Mouse (Mus musculus) thymus, adult 2 months (tissue): ENCODE data around the gene 4930512M02Rik. TPM values are rescaled to one million over a fixed set of nuclear protein-coding genes. Genes with fewer than 3 reads are reported as not detected.
"Not testable (repeated sequence)": the region's sequence is repeated elsewhere in the genome, so short reads cannot be mapped to it uniquely, and the experiment has no call there.

Source experiments
- DNase-seq: peaks from one replicate; pipeline ENCODE4 v3.0.0; 2021
- H3K27ac ChIP-seq: fragments of 200-500 bp; 2 replicates; pipeline ENCODE4 v1.5.1; 2012; ENCODE audit warnings: low read length, control low read depth; ENCODE audit not compliant: control insufficient read depth, insufficient read depth
- H3K27me3 ChIP-seq: fragments of 200-500 bp; 2 replicates; pipeline ENCODE4 v1.6.1; 2012; ENCODE audit warnings: mild to moderate bottlenecking, low read length, moderate library complexity, mixed read lengths; ENCODE audit not compliant: control insufficient read depth, insufficient read depth
- H3K36me3 ChIP-seq: fragments of 200-500 bp; 2 replicates; pipeline ENCODE4 v1.6.1; 2012; ENCODE audit warnings: mild to moderate bottlenecking, low read length, moderate library complexity; ENCODE audit not compliant: control insufficient read depth, insufficient read depth
- H3K4me1 ChIP-seq: fragments of 200-500 bp; replicated peaks from 2 replicates; pipeline ENCODE4 v1.6.1; 2012; ENCODE audit warnings: low read length; ENCODE audit not compliant: control insufficient read depth, insufficient read depth
- H3K4me3 ChIP-seq: fragments of 200-500 bp; 2 replicates; pipeline ENCODE4 v1.5.1; 2012; ENCODE audit warnings: mild to moderate bottlenecking, low read length, control low read depth, moderate library complexity; ENCODE audit not compliant: control insufficient read depth, insufficient read depth
- CTCF ChIP-seq: fragments of 200-500 bp; IDR thresholded peaks from 2 replicates; pipeline ENCODE4 v1.5.1; 2012; ENCODE audit warnings: mild to moderate bottlenecking, control low read depth, low read length, moderate library complexity, borderline replicate concordance; ENCODE audit not compliant: control insufficient read depth, poor library complexity, insufficient read depth; ENCODE audit errors: extremely low read depth
- POLR2A ChIP-seq: fragments of 200-500 bp; IDR thresholded peaks from 2 replicates; pipeline ENCODE4 v1.6.1; 2012; ENCODE audit warnings: mild to moderate bottlenecking, low read length, control low read depth, moderate library complexity; ENCODE audit not compliant: control insufficient read depth, poor library complexity, insufficient read depth; ENCODE audit errors: extremely low read depth
- WGBS: fragments of 180-500 bp; shearing (Covaris S2); methylation state at CpG from one replicate; pipeline ENCODE4 v1.1.7; 2018; 5-methylcytosine and 5-hydroxymethylcytosine counted together
- polyA plus RNA-seq: library from polyadenylated mRNA; depleted of rRNA; stranded (reverse); fragments of >200 nt; gene quantifications from 2 replicates; pipeline ENCODE4 v1.2.3, GENCODE M21; 2012; rRNA removed

4930512M02Rik gene
- not detected in 2 replicates for polyA plus RNA-seq

- 99% methylated on average over 3 of the region's 4 CpGs for WGBS
- H3K4me1 ChIP-seq, H3K27ac ChIP-seq, H3K4me3 ChIP-seq, H3K36me3 ChIP-seq, H3K27me3 ChIP-seq, DNase-seq: not testable (repeated sequence)
Observed at GRCm38 (mm10) chr11:11627735-11628134, at the start of gene 4930512M02Rik. Gene 4930512M02Rik, minus strand, starts transcription at chr11:11627835.

- 97% methylated on average over 7 of the region's 7 CpGs for WGBS
- no peaks in the 10 kb centered on the region for H3K27me3 ChIP-seq
- no peak overlapping the region for H3K27ac ChIP-seq
- TF ChIP-seq CTCF (no peak), POLR2A (no peak)
- no peak for DNase-seq
- H3K4me1 ChIP-seq, result peaks cover 15% of the 10 kb centered on the region
- H3K36me3 ChIP-seq, result no peaks in the 10 kb centered on the region
- H3K4me3 ChIP-seq, result no peak overlapping the region
Observed at GRCm38 (mm10) chr11:11677165-11677564, 49.5 kb upstream of the 4930512M02Rik start.

GRCm38 (mm10) chr11:11676068-11676741 is 48.6 kb upstream of the 4930512M02Rik start:
- no peak for TF ChIP-seq CTCF
- TF ChIP-seq POLR2A, result no peak
- H3K4me1 ChIP-seq, result peaks cover 13% of the 10 kb centered on the region
- H3K36me3 ChIP-seq, result no peaks in the 10 kb centered on the region
- no peak for DNase-seq
- no peaks in the 10 kb centered on the region for H3K27me3 ChIP-seq
- 93% methylated on average over 9 of the region's 9 CpGs for WGBS
- no peak overlapping the region for H3K4me3 ChIP-seq
- H3K27ac ChIP-seq, result no peak overlapping the region

GRCm38 (mm10) chr11:11675063-11675462 is 47.4 kb upstream of the 4930512M02Rik start:
- no peak for TF ChIP-seq POLR2A
- Histone ChIP-seq H3K4me1 (peaks cover 12% of the 10 kb centered on the region), H3K27ac (no peak overlapping the region), H3K27me3 (no peaks in the 10 kb centered on the region), H3K4me3 (no peak overlapping the region), H3K36me3 (no peaks in the 10 kb centered on the region)
- DNase-seq, result no peak

- no peak overlapping the region for H3K27ac ChIP-seq
- no peak for TF ChIP-seq CTCF
- no peak for TF ChIP-seq POLR2A
- H3K36me3 ChIP-seq, result no peaks in the 10 kb centered on the region
- no peak overlapping the region for H3K4me3 ChIP-seq
- no peak for DNase-seq
- 97% methylated on average over 4 of the region's 4 CpGs for WGBS
- no peaks in the 10 kb centered on the region for H3K27me3 ChIP-seq
- peaks cover 20% of the 10 kb centered on the region for H3K4me1 ChIP-seq
Observed at GRCm38 (mm10) chr11:11672974-11673373, 45.3 kb upstream of the 4930512M02Rik start.

GRCm38 (mm10) chr11:11667922-11668290 is 40.3 kb upstream of the 4930512M02Rik start:
- H3K27me3 ChIP-seq, result no peaks in the 10 kb centered on the region
- peaks cover 31% of the 10 kb centered on the region for H3K4me1 ChIP-seq
- peak overlapping the region; percentile 89 for H3K27ac ChIP-seq
- TF ChIP-seq CTCF, result no peak
- 8% methylated on average over 3 of the region's 3 CpGs for WGBS
- DNase-seq, result peak; percentile 59
- H3K4me3 ChIP-seq, result no peak overlapping the region
- H3K36me3 ChIP-seq, result no peaks in the 10 kb centered on the region

GRCm38 (mm10) chr11:11667254-11667921 is 39.8 kb upstream of the 4930512M02Rik start:
- H3K4me1 ChIP-seq, result peaks cover 31% of the 10 kb centered on the region
- H3K36me3 ChIP-seq, result no peaks in the 10 kb centered on the region
- WGBS, result 7% methylated on average over 4 of the region's 4 CpGs
- no peak overlapping the region for H3K4me3 ChIP-seq
- DNase-seq, result no peak
- H3K27ac ChIP-seq, result peak overlapping the region; percentile 89
- no peaks in the 10 kb centered on the region for H3K27me3 ChIP-seq
- no peak for TF ChIP-seq CTCF
- no peak for TF ChIP-seq POLR2A
